Mouse (Mus musculus) testis, adult 2 months (tissue): ENCODE measurements at regions not wholly inside any gene's neighbourhood (a gene's known extent, or its start where the extent isn't known, plus 50 kb on each side); places are given as distances from the start of the nearest gene placed in this dataset.

Experiments used
- CTCF ChIP-seq: fragments of 200-500 bp; IDR thresholded peaks from 2 replicates; pipeline ENCODE4 v1.5.1; 2012; ENCODE audit warnings: low read depth, mild to moderate bottlenecking, inconsistent platforms, low read length, moderate library complexity; ENCODE audit not compliant: control insufficient read depth, insufficient read depth, insufficient replicate concordance
- POLR2A ChIP-seq: fragments of 200-500 bp; IDR thresholded peaks from 2 replicates; pipeline ENCODE4 v1.6.1; 2012; ENCODE audit warnings: low read depth, mild to moderate bottlenecking, inconsistent platforms, low read length, moderate library complexity; ENCODE audit not compliant: control insufficient read depth

DNA sequence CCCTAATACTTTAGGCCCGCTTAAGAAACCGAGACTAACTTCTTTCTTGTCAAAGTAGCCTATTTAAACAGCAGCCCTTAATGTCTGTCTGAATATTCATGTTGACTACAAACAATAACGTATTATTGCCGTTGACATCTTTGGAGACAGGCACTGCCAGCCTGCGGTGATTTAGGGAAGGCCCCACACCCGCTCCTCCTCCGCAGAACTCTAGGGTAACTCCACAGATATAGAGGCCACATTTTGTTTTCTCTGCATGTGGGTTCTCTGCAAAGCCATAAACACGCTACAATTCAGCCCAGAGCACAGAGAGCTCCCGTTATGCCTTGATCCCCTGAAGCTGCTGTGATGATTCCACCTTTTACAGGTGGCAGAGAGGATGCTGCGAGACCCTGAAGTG is 366.8 kb upstream of the Mki67 start:
- TF ChIP-seq POLR2A: no peak
- no peak for TF ChIP-seq CTCF
